Mouse (Mus musculus) adrenal gland, postnatal 36 days (tissue): ENCODE measurements at regions not wholly inside any gene's neighbourhood (a gene's known extent, or its start where the extent isn't known, plus 50 kb on each side); places are given as distances from the start of the nearest gene placed in this dataset. TPM values are rescaled to one million over a fixed set of nuclear protein-coding genes. Genes with fewer than 3 reads are reported as not detected.

Experiments used
- DNase-seq, 2 experiments: peaks; one replicate each; pipeline ENCODE4 v3.0.0; 2021; ENCODE audit warnings: mixed read lengths in 1 of 2
- microRNA-seq: library from miRNA; unstranded; fragments of <30 nt; microRNA quantifications from one replicate; pipeline ENCODE4 v1.2.0, GENCODE M21; 2021

DNA sequence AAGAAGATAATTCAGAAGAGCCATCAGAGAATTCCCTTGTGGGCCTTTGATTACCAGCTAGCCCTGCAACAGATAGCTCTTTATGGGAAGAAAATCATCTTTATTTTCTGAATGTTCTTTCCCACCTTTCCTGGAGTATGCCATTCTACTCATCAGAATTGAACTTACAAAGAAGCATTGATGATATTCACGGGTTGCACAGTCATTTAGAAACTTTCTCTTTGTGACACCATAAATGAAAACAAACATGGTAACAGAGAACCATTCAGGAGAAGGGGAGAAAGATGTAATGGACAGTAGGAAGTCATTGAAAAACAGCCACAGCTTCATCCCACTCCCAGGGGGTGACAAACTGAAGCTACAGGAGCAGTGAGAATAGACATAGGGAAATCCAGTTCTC, 243.6 kb upstream of the Atp11b start:
- no peak for DNase-seq

GRCm38 (mm10) chr3:35516517-35516916, 237.4 kb upstream of the Atp11b start:
- DNase-seq = no peak

DNA sequence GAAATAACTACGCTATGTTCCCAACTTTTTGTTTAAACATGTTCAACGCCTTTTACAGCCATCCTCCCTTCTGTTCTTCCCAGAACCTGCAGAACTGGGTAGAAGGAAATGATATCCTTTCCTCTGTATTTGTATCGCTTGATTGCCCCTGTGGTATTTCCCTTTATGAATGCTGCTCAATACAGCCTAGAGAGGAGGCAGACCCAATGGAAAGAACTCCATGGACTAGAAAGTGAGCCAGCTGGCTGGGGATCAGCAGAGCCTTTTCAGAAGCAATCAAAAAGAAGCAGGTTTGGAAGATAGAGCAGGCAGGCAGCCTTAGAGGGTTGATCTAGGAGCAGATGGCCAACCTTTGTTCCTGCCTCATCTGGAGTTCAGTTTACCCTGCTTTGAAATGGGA, 233.8 kb upstream of the Atp11b start:
- no peak for DNase-seq

GRCm38 (mm10) chr3:35547696-35548095, 206.2 kb upstream of the Atp11b start:
- DNase-seq = no peak

DNA sequence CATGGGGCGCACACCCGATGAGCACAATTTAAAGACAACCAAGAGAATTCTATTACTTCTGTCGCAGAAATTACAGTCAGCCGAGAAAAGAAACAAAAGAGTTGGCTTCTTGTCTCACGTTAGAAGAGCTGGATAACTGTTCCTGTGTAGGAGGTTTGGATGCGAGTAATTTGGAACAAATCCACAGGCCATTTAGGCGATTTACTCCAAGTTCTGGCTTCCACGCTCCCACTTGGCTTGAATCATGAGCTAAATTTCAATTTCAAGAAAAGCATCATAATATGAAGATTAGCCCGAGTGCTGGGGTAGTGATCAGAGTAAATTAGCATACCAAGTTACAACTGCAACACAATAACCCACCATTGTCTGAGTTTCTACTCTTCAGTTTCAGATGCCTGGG, 202.1 kb upstream of the Atp11b start:
- no peak for DNase-seq

GRCm38 (mm10) chr3:35560425-35560824, 193.5 kb upstream of the Atp11b start:
- DNase-seq = no peak

GRCm38 (mm10) chr3:35574402-35574801, 179.5 kb upstream of the Atp11b start:
- DNase-seq = peak; percentile 3 to 7

Small RNA genes in the stretch of these regions (microRNA-seq; reads per million reads assigned to microRNA genes)
- not detected for gene Gm25442
